Mouse (Mus musculus) embryonic fibroblast, embryonic 13.5 days (primary cell): Measurements from ENCODE around the gene Eef1b2. TPM values are rescaled to one million over a fixed set of nuclear protein-coding genes. Genes with fewer than 3 reads are reported as not detected.
"Not testable (repeated sequence)": the region's sequence is repeated elsewhere in the genome, so short reads cannot be mapped to it uniquely, and the experiment has no call there.

ENCODE experiments used
- H3K27ac ChIP-seq: 2 replicates; pipeline ENCODE4 v1.5.1; 2012; ENCODE audit warnings: low read length, control low read depth, inconsistent platforms; ENCODE audit not compliant: insufficient read depth
- H3K4me1 ChIP-seq: 2 replicates; pipeline ENCODE4 v1.6.1; 2011; ENCODE audit warnings: low read length; ENCODE audit not compliant: control insufficient read depth, insufficient read depth
- H3K4me3 ChIP-seq: 2 replicates; pipeline ENCODE4 v1.5.1; 2011; ENCODE audit warnings: mild to moderate bottlenecking, control low read depth, low read length; ENCODE audit not compliant: insufficient read depth
- CTCF ChIP-seq: IDR thresholded peaks from 2 replicates; pipeline ENCODE4 v1.5.1; 2011; ENCODE audit warnings: mild to moderate bottlenecking, control low read depth, low read length, moderate library complexity, borderline replicate concordance; ENCODE audit not compliant: insufficient read depth
- POLR2A ChIP-seq: IDR thresholded peaks from 2 replicates; pipeline ENCODE4 v1.6.1; 2011; ENCODE audit warnings: low read depth, mild to moderate bottlenecking, control low read depth, low read length, moderate library complexity
- polyA plus RNA-seq: library from polyadenylated mRNA; stranded (reverse); fragments of >200 nt; gene quantifications from 2 replicates; pipeline ENCODE4 v1.2.4, GENCODE M21; 2011; ENCODE audit warnings: low read depth; ENCODE audit not compliant: missing spikeins, insufficient read length

Eef1b2 gene
- polyA plus RNA-seq, result 2,343 and 2,477 TPM in 2 replicates

- Histone ChIP-seq H3K4me1 (no peaks in the 10 kb centered on the region; the same call in 1 of the 2 replicates), H3K27ac (peak within 1 kb of the TSS; percentile 87), H3K4me3 (peak within 1 kb of the TSS; percentile 92)
- TF ChIP-seq CTCF, result no peak
- TF ChIP-seq POLR2A, result peak; percentile 93
Measured at GRCm38 (mm10) chr1:63176604-63177421, at the start of gene Eef1b2, which contains the start of gene Ndufs1. Eef1b2 (plus strand) TSS chr1:63176825. Ndufs1 (minus strand) TSS chr1:63176833.

GRCm38 (mm10) chr1:63129273-63129672 is 47.4 kb upstream of the Eef1b2 start:
- H3K27ac ChIP-seq, result no peak overlapping the region
- no peaks in the 10 kb centered on the region for H3K4me1 ChIP-seq
- TF ChIP-seq CTCF (no peak), POLR2A (no peak)
- H3K4me3 ChIP-seq, result no peak overlapping the region

GRCm38 (mm10) chr1:63129857-63130690 is 46.6 kb upstream of the Eef1b2 start:
- TF ChIP-seq POLR2A, result no peak
- no peak for TF ChIP-seq CTCF
- no peak overlapping the region for H3K27ac ChIP-seq
- H3K4me3 ChIP-seq, result no peak overlapping the region
- no peaks in the 10 kb centered on the region for H3K4me1 ChIP-seq

GRCm38 (mm10) chr1:63130883-63131282 is 45.7 kb upstream of the Eef1b2 start:
- no peak overlapping the region for H3K4me3 ChIP-seq
- TF ChIP-seq CTCF (no peak), POLR2A (no peak)
- H3K27ac ChIP-seq, result no peak overlapping the region
- H3K4me1 ChIP-seq, result no peaks in the 10 kb centered on the region

DNA sequence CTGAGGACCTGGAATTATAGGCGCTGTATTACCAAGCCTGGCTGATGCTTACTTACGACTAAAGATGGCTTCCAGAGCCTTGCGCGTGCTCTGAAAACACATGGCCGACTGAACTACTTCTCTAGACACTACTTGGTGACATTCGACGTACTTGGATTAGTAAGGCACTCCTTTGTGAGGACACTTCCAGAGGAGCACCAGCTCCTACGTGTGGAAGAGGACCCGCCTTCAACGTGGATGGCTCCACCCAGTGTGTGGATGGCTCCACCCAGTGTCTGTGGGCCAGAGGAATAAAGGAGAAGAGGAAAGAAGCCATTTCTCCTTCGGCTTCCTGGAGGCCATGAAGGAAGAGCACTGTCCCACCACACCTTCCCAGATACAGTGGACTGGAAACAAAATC is 44.9 kb upstream of the Eef1b2 start:
- no peak for TF ChIP-seq POLR2A
- no peak for TF ChIP-seq CTCF
- Histone ChIP-seq H3K4me3 (no peak overlapping the region), H3K27ac (no peak overlapping the region), H3K4me1 (no peaks in the 10 kb centered on the region)

DNA sequence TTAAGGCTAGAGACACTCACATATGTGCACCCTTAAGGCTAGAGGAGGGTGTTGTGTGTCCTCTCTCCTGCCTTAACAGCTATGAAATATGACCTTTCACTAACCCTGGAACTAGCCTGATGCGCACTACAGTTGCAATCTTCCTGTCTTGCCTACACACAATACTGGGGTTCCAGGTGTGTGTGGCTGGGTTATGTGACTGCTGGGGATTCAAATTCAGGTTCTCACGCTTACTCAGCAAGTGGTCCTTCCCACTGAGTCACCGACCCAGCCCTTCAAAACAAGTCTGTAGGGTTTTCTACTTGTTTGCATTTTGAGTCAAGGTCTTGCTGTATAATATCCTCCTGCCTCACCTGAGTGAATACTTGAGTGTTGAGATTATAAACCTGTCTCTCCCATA is 42.1 kb upstream of the Eef1b2 start:
- no peak for TF ChIP-seq POLR2A
- no peak for TF ChIP-seq CTCF

DNA sequence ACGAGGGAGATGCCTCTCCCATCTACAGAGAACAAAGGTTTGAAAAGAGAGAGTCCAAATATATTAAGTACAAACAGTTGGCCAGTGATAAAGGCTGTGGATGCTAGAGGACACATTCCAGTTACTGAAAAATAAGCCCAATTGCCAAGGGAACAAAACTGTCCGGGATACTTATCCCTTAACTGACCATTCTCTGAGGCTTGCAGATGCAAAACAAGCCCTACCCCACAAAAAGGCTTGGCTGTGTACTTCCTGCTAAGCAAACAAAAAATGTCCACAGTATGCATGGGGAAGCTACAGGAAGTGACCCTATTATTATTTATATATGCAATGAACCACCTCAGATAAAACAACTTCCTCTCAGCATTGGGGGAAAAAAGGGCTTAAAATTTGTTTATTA is 38.7 kb upstream of the Eef1b2 start:
- Histone ChIP-seq H3K27ac (no peak overlapping the region), H3K4me3 (no peak overlapping the region), H3K4me1 (no peaks in the 10 kb centered on the region)
- TF ChIP-seq CTCF, result no peak
- no peak for TF ChIP-seq POLR2A

More for the DNA sequence above, 42.1 kb upstream of the Eef1b2 start:
- Histone ChIP-seq H3K27ac (no peak overlapping the region), H3K4me1 (no peaks in the 10 kb centered on the region), H3K4me3 (no peak overlapping the region)

GRCm38 (mm10) chr1:63138586-63138985 is 38.0 kb upstream of the Eef1b2 start:
- H3K4me1 ChIP-seq, H3K27ac ChIP-seq, H3K4me3 ChIP-seq: not testable (repeated sequence)

- Histone ChIP-seq H3K27ac (no peak overlapping the region), H3K4me3 (no peak overlapping the region), H3K4me1 (no peaks in the 10 kb centered on the region)
- TF ChIP-seq CTCF (no peak), POLR2A (no peak)
Measured at GRCm38 (mm10) chr1:63140231-63140630, 36.4 kb upstream of the Eef1b2 start.

- TF ChIP-seq POLR2A (no peak), CTCF (no peak)
- no peak overlapping the region for H3K27ac ChIP-seq
- no peak overlapping the region for H3K4me3 ChIP-seq
- H3K4me1 ChIP-seq, result no peaks in the 10 kb centered on the region
Measured at GRCm38 (mm10) chr1:63168638-63169037, 8.0 kb upstream of the Eef1b2 start.
